Mouse (Mus musculus) heart, postnatal 4 days (tissue): ENCODE results near the gene Myom1. TPM values are rescaled to one million over a fixed set of nuclear protein-coding genes. Genes with fewer than 3 reads are reported as not detected.

Experiments
- DNase-seq: peaks from one replicate; pipeline ENCODE4 v3.0.0; 2021
- total RNA-seq, 2 experiments: library from RNA; stranded (reverse); gene quantifications; 2 replicates each; pipeline ENCODE4 v1.2.3; 2021

Gene Myom1
- total RNA-seq, 2 experiments from 2014 or later, result 944 to 986 TPM

- DNase-seq, result no peak
Measured at GRCm38 (mm10) chr17:71059213-71059612, 56.8 kb downstream of the Myom1 start.

GRCm38 (mm10) chr17:71062049-71062560 lies 59.7 kb downstream of the Myom1 start:
- no peak for DNase-seq

- no peak for DNase-seq
Measured at GRCm38 (mm10) chr17:71062870-71063602, 60.6 kb downstream of the Myom1 start.

- DNase-seq, result no peak
Measured at GRCm38 (mm10) chr17:71064463-71065014, 62.1 kb downstream of the Myom1 start.

GRCm38 (mm10) chr17:71065127-71065526 lies 62.7 kb downstream of the Myom1 start:
- no peak for DNase-seq

- DNase-seq, result no peak
Measured at GRCm38 (mm10) chr17:71069176-71069575, 66.7 kb downstream of the Myom1 start.

- no peak for DNase-seq
Measured at GRCm38 (mm10) chr17:71071958-71072357, 69.5 kb downstream of the Myom1 start.

GRCm38 (mm10) chr17:71074386-71074785 lies 72.0 kb downstream of the Myom1 start:
- no peak for DNase-seq

- DNase-seq, result no peak
Measured at GRCm38 (mm10) chr17:71081986-71082385, 79.6 kb downstream of the Myom1 start.

- DNase-seq, result no peak
Measured at GRCm38 (mm10) chr17:71086969-71087368, 84.5 kb downstream of the Myom1 start.

GRCm38 (mm10) chr17:71087396-71088153 lies 85.1 kb downstream of the Myom1 start:
- no peak for DNase-seq

GRCm38 (mm10) chr17:71088154-71088521 lies 85.7 kb downstream of the Myom1 start:
- no peak for DNase-seq

GRCm38 (mm10) chr17:71088991-71089434 lies 86.6 kb downstream of the Myom1 start:
- DNase-seq, result no peak

GRCm38 (mm10) chr17:71089781-71090480 lies 87.5 kb downstream of the Myom1 start:
- DNase-seq, result no peak

- no peak for DNase-seq
Measured at GRCm38 (mm10) chr17:71091024-71091423, 88.6 kb downstream of the Myom1 start.

GRCm38 (mm10) chr17:71092341-71092740 lies 89.9 kb downstream of the Myom1 start:
- no peak for DNase-seq

GRCm38 (mm10) chr17:71093793-71094192 lies 91.4 kb downstream of the Myom1 start:
- DNase-seq, result no peak

GRCm38 (mm10) chr17:71094438-71094837 lies 92.0 kb downstream of the Myom1 start:
- no peak for DNase-seq

GRCm38 (mm10) chr17:71096557-71097208 lies 94.2 kb downstream of the Myom1 start:
- DNase-seq, result no peak

GRCm38 (mm10) chr17:71097209-71097597 lies 94.8 kb downstream of the Myom1 start:
- DNase-seq, result peak; percentile 53

- DNase-seq, result no peak
Measured at GRCm38 (mm10) chr17:71098606-71099005, 96.2 kb downstream of the Myom1 start.
